Mouse (Mus musculus) adrenal gland, adult 10 weeks (tissue): ENCODE data around the gene Msrb2. TPM values are rescaled to one million over a fixed set of nuclear protein-coding genes. Genes with fewer than 3 reads are reported as not detected.

Source experiments
- polyA plus RNA-seq: library from polyadenylated mRNA; stranded (reverse); fragments of 350-450 nt; fragmentation: Illumina TruSeq; extraction: RNeasy Lipid Tissue Mini Kit (QIAGEN cat#74804); gene quantifications from one replicate; pipeline ENCODE4 v1.2.3, GENCODE M21; 2014; ENCODE audit warnings: low read depth, low replicate concordance

The Msrb2 gene
- 32.4 TPM for polyA plus RNA-seq

GRCm38 (mm10) chr2:19371390-19372158 lies at the start of gene Msrb2:
Gene Msrb2, plus strand, starts transcription at chr2:19371440.

Other genes with a start within 250 kb of the Msrb2 start
- gene Armc3, start 172.1 kb upstream of the Msrb2 start, polyA plus RNA-seq = not detected
- not detected for gene Ptf1a, start 74.2 kb downstream of the Msrb2 start, polyA plus RNA-seq
- not detected for gene 4921504E06Rik, start 182.5 kb downstream of the Msrb2 start, polyA plus RNA-seq